Mouse (Mus musculus) CH12.LX (cell line): ENCODE results near the gene Ppm1m. TPM values are rescaled to one million over a fixed set of nuclear protein-coding genes. Genes with fewer than 3 reads are reported as not detected.

ENCODE experiments used
- DNase-seq: peaks from one replicate; pipeline ENCODE4 v3.0.0-alpha.2; 2013; ENCODE audit errors: extremely low read depth
- H3K27ac ChIP-seq: 2 replicates; pipeline ENCODE4 v1.5.1; 2012; ENCODE audit warnings: low read depth, mild to moderate bottlenecking, control low read depth, moderate library complexity; ENCODE audit not compliant: insufficient read depth
- H3K27me3 ChIP-seq: replicated peaks from 2 replicates; pipeline ENCODE3; 2012; ENCODE audit warnings: inconsistent platforms
- H3K36me3 ChIP-seq, 2 experiments: replicated peaks in 1 of 2; 2 replicates each; pipeline versions ENCODE3 to v1.6.1; 2012; ENCODE audit warnings: inconsistent platforms in 1 of 2, low read length in 1 of 2, mild to moderate bottlenecking in 1 of 2, mixed read lengths in 1 of 2, moderate library complexity in 1 of 2; ENCODE audit not compliant: control insufficient read depth in 1 of 2, insufficient read depth in 1 of 2
- H3K4me1 ChIP-seq, 2 experiments: 2 replicates each; pipeline ENCODE4 v1.6.1; 2012; ENCODE audit warnings: inconsistent platforms in 1 of 2, moderate library complexity in 1 of 2; ENCODE audit not compliant: insufficient read depth in 2 of 2, control insufficient read depth in 1 of 2
- H3K4me2 ChIP-seq: 2 replicates; pipeline ENCODE4 v1.6.1; 2012; ENCODE audit warnings: low read depth, mild to moderate bottlenecking, control low read depth; ENCODE audit not compliant: poor library complexity, insufficient read depth, severe bottlenecking
- H3K4me3 ChIP-seq, 3 experiments: fragments of 150-350 bp in 1 of 3; sonication (generic) in 1 of 3; replicated peaks in 1 of 3; 2 replicates each; pipeline versions ENCODE3 to v1.5.1; 2011 to 2012; ENCODE audit warnings: low read depth in 2 of 3, low read length in 2 of 3, mild to moderate bottlenecking in 2 of 3, moderate library complexity in 2 of 3, control low read depth in 1 of 3, improper control_type of control experiment in 1 of 3, inconsistent platforms in 1 of 3, mixed read lengths in 1 of 3; ENCODE audit not compliant: poor library complexity in 1 of 3
- H3K79me2 ChIP-seq: replicated peaks from 2 replicates; pipeline ENCODE4 v1.6.1; 2012; ENCODE audit warnings: mild to moderate bottlenecking, moderate library complexity; ENCODE audit not compliant: control insufficient read depth, poor library complexity, insufficient read depth, severe bottlenecking; ENCODE audit errors: extremely low read depth
- H3K9ac ChIP-seq: 2 replicates; pipeline ENCODE4 v1.6.1; 2012; ENCODE audit warnings: low read depth, mild to moderate bottlenecking, control low read depth, moderate library complexity; ENCODE audit not compliant: insufficient read depth
- H3K9me3 ChIP-seq: replicated peaks from 2 replicates; pipeline ENCODE3; 2012; ENCODE audit warnings: low read length, inconsistent platforms, mixed read lengths
- CHD1 ChIP-seq: IDR thresholded peaks from 2 replicates; pipeline ENCODE4 v1.6.1; 2012; ENCODE audit warnings: low read depth, low read length, improper control_type of control experiment, inconsistent platforms
- CHD2 ChIP-seq: IDR thresholded peaks from 2 replicates; pipeline ENCODE4 v1.6.1; 2011; ENCODE audit warnings: low read length, improper control_type of control experiment
- CTCF ChIP-seq, 2 experiments: IDR thresholded peaks in 1 of 2; conservative IDR thresholded peaks in 1 of 2; 2 replicates each; pipeline ENCODE4 v1.5.1; 2011 to 2012; ENCODE audit warnings: low read depth in 2 of 2, low read length in 2 of 2, improper control_type of control experiment in 1 of 2, inconsistent platforms in 1 of 2, mild to moderate bottlenecking in 1 of 2, moderate library complexity in 1 of 2
- E2F4 ChIP-seq: IDR thresholded peaks from 2 replicates; pipeline ENCODE4 v1.6.1; 2011; ENCODE audit warnings: low read depth, low read length, improper control_type of control experiment; ENCODE audit not compliant: insufficient replicate concordance
- ELF1 ChIP-seq: IDR thresholded peaks from 2 replicates; pipeline ENCODE4 v1.6.1; 2014; ENCODE audit warnings: low read depth, mild to moderate bottlenecking, inconsistent platforms, low read length, improper control_type of control experiment
- EP300 ChIP-seq: IDR thresholded peaks from 2 replicates; pipeline ENCODE4 v1.6.1; 2011; ENCODE audit warnings: low read length, improper control_type of control experiment
- ETS1 ChIP-seq: conservative IDR thresholded peaks from 2 replicates; pipeline ENCODE4 v1.6.1; 2012; ENCODE audit warnings: low read depth, mild to moderate bottlenecking, inconsistent platforms, low read length, improper control_type of control experiment, moderate library complexity
- GABPA ChIP-seq: IDR thresholded peaks from 2 replicates; pipeline ENCODE4 v1.6.1; 2012; ENCODE audit warnings: low read depth, low read length, improper control_type of control experiment, inconsistent platforms; ENCODE audit not compliant: insufficient replicate concordance
- JUN ChIP-seq: IDR thresholded peaks from 2 replicates; pipeline ENCODE4 v1.6.1; 2011; ENCODE audit warnings: low read depth, mild to moderate bottlenecking, low read length, improper control_type of control experiment, moderate library complexity; ENCODE audit not compliant: insufficient read depth
- JUND ChIP-seq: conservative IDR thresholded peaks from 2 replicates; pipeline ENCODE4 v1.6.1; 2011; ENCODE audit warnings: low read depth, low read length, improper control_type of control experiment
- KAT2A ChIP-seq: IDR thresholded peaks from 2 replicates; pipeline ENCODE4 v1.6.1; 2012; ENCODE audit warnings: low read length, improper control_type of control experiment, inconsistent platforms; ENCODE audit not compliant: insufficient replicate concordance
- MAFK ChIP-seq: IDR thresholded peaks from 2 replicates; pipeline ENCODE4 v1.6.1; 2011; ENCODE audit warnings: low read length, improper control_type of control experiment; ENCODE audit not compliant: insufficient replicate concordance
- MAX ChIP-seq: IDR thresholded peaks from 2 replicates; pipeline ENCODE4 v1.6.1; 2011; ENCODE audit warnings: low read length, improper control_type of control experiment
- MEF2A ChIP-seq: IDR thresholded peaks from 2 replicates; pipeline ENCODE4 v1.6.1; 2014; ENCODE audit warnings: low read depth, mild to moderate bottlenecking, inconsistent platforms, low read length, improper control_type of control experiment, borderline replicate concordance
- MXI1 ChIP-seq: IDR thresholded peaks from 2 replicates; pipeline ENCODE4 v1.6.1; 2011; ENCODE audit warnings: mild to moderate bottlenecking, low read depth, low read length, improper control_type of control experiment
- MYC ChIP-seq: IDR thresholded peaks from 2 replicates; pipeline ENCODE4 v1.6.1; 2011; ENCODE audit warnings: low read depth, mild to moderate bottlenecking, improper control_type of control experiment, low read length
- NELFE ChIP-seq: IDR thresholded peaks from 2 replicates; pipeline ENCODE4 v1.6.1; 2011; ENCODE audit warnings: low read depth, low read length, improper control_type of control experiment
- NRF1 ChIP-seq: IDR thresholded peaks from 2 replicates; pipeline ENCODE4 v1.6.1; 2014; ENCODE audit warnings: low read depth, mild to moderate bottlenecking, inconsistent platforms, low read length, improper control_type of control experiment, moderate library complexity
- PAX5 ChIP-seq: IDR thresholded peaks from 2 replicates; pipeline ENCODE4 v1.6.1; 2012; ENCODE audit warnings: low read length, inconsistent platforms, mixed read lengths
- POLR2A ChIP-seq: IDR thresholded peaks from 2 replicates; pipeline ENCODE4 v1.6.1; 2011; ENCODE audit warnings: low read depth, mild to moderate bottlenecking, improper control_type of control experiment, low read length
- POLR2AphosphoS2 ChIP-seq: IDR thresholded peaks from 2 replicates; pipeline ENCODE4 v1.6.1; 2011; ENCODE audit warnings: low read depth, low read length, improper control_type of control experiment
- RCOR1 ChIP-seq: conservative IDR thresholded peaks from 2 replicates; pipeline ENCODE4 v1.6.1; 2012; ENCODE audit warnings: low read depth, mild to moderate bottlenecking, inconsistent platforms, low read length, improper control_type of control experiment
- SIN3A ChIP-seq: IDR thresholded peaks from 2 replicates; pipeline ENCODE4 v1.6.1; 2012; ENCODE audit warnings: low read length, improper control_type of control experiment, inconsistent platforms
- SMC3 ChIP-seq: IDR thresholded peaks from 2 replicates; pipeline ENCODE4 v1.6.1; 2011; ENCODE audit warnings: low read depth, low read length, improper control_type of control experiment
- TBP ChIP-seq: conservative IDR thresholded peaks from 2 replicates; pipeline ENCODE4 v1.6.1; 2011; ENCODE audit warnings: low read depth, low read length, improper control_type of control experiment
- TCF12 ChIP-seq: IDR thresholded peaks from 2 replicates; pipeline ENCODE4 v1.6.1; 2014; ENCODE audit warnings: low read depth, mild to moderate bottlenecking, inconsistent platforms, low read length, improper control_type of control experiment
- UBTF ChIP-seq: IDR thresholded peaks from 2 replicates; pipeline ENCODE4 v1.6.1; 2012; ENCODE audit warnings: low read depth, mild to moderate bottlenecking, inconsistent platforms, low read length, improper control_type of control experiment, moderate library complexity
- USF1 ChIP-seq: IDR thresholded peaks from 2 replicates; pipeline ENCODE4 v1.6.1; 2014; ENCODE audit warnings: low read depth, mild to moderate bottlenecking, inconsistent platforms, low read length, improper control_type of control experiment
- USF2 ChIP-seq: conservative IDR thresholded peaks from 2 replicates; pipeline ENCODE4 v1.6.1; 2011; ENCODE audit warnings: low read depth, low read length, improper control_type of control experiment
- ZKSCAN1 ChIP-seq: IDR thresholded peaks from 2 replicates; pipeline ENCODE4 v1.6.1; 2012; ENCODE audit warnings: low read depth, inconsistent platforms, low read length, improper control_type of control experiment, borderline replicate concordance
- ZMIZ1 ChIP-seq: IDR thresholded peaks from 2 replicates; pipeline ENCODE4 v1.6.1; 2012; ENCODE audit warnings: low read depth, mild to moderate bottlenecking, inconsistent platforms, low read length, improper control_type of control experiment
- ZNF384 ChIP-seq: IDR thresholded peaks from 2 replicates; pipeline ENCODE4 v1.6.1; 2012; ENCODE audit warnings: low read depth, low read length, improper control_type of control experiment, inconsistent platforms
- dilution Hi-C: fragments of 300-500 bp; cut with MboI; formaldehyde crosslinking; loops from 2 replicates; pipeline ENCODE4 v1.14.3; 2020; ENCODE audit warnings: low sequenced_read_pairs; ENCODE audit not compliant: extremely low pct_unique_long_range_greater_than_20kb, extremely low pct_ligation_motif_present
- in situ Hi-C: fragments of 300-500 bp; cut with MboI; formaldehyde crosslinking; loops from 3 replicates; pipeline ENCODE4 v1.14.3; 2019; ENCODE audit warnings: low sequenced_read_pairs, low pct_ligation_motif_present, low pct_unique_long_range_greater_than_20kb, mixed read lengths
- polyA plus RNA-seq: library from polyadenylated mRNA; unstranded; fragments of >175 nt; gene quantifications from 2 replicates; pipeline ENCODE4 v1.2.1, GENCODE M21; 2012; ENCODE audit warnings: low read depth; ENCODE audit not compliant: insufficient read length
- total RNA-seq, 2 experiments: library from RNA; depleted of rRNA; stranded (reverse); fragments of 300-350 nt in 1 of 2; fragments of >200 nt in 1 of 2; gene quantifications; 2 replicates each; pipeline ENCODE4 v1.2.3; 2012 to 2014

The Ppm1m gene
- total and polyA plus RNA-seq, 3 experiments, result 54.7 to 111 (median 86.0) TPM

DNA sequence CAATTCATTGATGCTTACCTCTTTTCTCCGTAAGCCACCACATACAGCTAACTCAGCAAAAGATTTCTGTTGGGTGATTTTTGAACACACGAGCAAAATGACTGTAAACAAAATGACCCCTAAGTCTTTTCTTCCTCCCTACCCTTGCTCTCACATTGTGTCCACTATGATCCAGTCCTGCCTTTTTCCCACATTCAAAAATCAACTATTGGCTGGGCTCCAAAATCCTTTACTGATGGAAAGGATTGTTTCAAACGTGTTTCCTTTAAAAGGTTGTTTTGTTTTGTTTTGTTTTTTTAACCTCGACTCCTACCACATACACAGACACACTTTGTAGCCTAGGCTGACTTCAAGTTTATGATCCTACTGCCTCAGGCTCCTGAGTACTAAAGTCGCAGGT lies 39.1 kb downstream of the Ppm1m start:
- DNase-seq, result no peak
- H3K4me1 ChIP-seq, result peaks cover 0 to 8% of the 10 kb centered on the region in 2 experiments; a peak in 3 of 4 replicates
- peak overlapping the region; percentile 90 for H3K4me2 ChIP-seq
- peak overlapping the region; percentile 67 to 90 (median 71) for H3K4me3 ChIP-seq
- H3K9me3 ChIP-seq, result no peaks in the 10 kb centered on the region
- H3K36me3 ChIP-seq, result peaks cover 0 to 20% of the 10 kb centered on the region in 2 experiments
- dilution Hi-C loops (no loop called here), in situ Hi-C loops (loop anchor here (10.0 kb wide), 1 partner anchor 114 kb away; no protein-coding TSS in a partner anchor)
- TF ChIP-seq MAFK, result peak; percentile 51; the same call in 1 of the 2 replicates
- no peak for TF ChIP-seq PAX5
- TF ChIP-seq SIN3A, result 0 out of 2 replicates have a peak, but pooled peaks have one; percentile 1
- TF ChIP-seq MEF2A, result no peak
- H3K27me3 ChIP-seq, result no peaks in the 10 kb centered on the region
- peak overlapping the region; percentile 90 for H3K9ac ChIP-seq
- H3K27ac ChIP-seq, result peak overlapping the region; percentile 90; the same call in 1 of the 2 replicates
- H3K79me2 ChIP-seq, result no peaks in the 10 kb centered on the region

DNA sequence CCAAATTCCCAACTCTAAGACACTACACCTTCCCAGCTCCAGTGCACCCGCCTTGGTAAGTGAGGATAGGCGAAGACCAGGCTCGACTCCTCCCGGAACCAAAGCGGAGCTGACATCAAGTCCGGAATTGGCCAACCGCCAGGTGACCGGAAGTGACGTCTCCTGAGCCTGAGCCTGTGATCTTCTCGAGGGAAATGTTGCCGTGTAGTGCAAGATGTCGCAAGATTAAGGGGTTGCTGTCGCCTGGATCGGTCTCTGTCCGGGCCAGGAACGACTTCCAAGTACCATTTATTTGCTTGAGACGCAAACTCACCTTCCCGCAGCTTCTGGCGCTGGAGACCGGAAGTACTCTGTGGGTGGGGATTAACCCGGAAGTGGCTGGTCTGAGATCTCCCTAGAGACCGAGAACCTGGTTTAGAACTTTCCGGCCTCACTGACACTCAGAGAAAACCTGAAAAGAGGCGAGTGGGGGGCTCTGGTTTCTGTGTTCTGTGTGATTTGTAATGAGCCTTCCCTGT lies 39.7 kb downstream of the Ppm1m start:
- in situ Hi-C loops, result loop anchor here (5.0 to 10.0 kb wide), 2 partner anchors 52 to 115 kb away; no protein-coding TSS in a partner anchor
- dilution Hi-C loops, result no loop called here
- TF ChIP-seq JUN (no peak), KAT2A (peak; percentile 87), NRF1 (no peak), PAX5 (no peak), POLR2AphosphoS2 (no peak), CHD2 (peak; percentile 75), E2F4 (no peak), POLR2A (peak; percentile 84), SIN3A (peak; percentile 88), RCOR1 (no peak), GABPA (no peak; the same call in 1 of the 2 replicates), USF1 (peak; percentile 72), ETS1 (no peak; the same call in 1 of the 2 replicates), EP300 (no peak), MXI1 (peak; percentile 23; the same call in 1 of the 2 replicates), TCF12 (peak; percentile 58; the same call in 1 of the 2 replicates), USF2 (peak; percentile 35; the same call in 1 of the 2 replicates), MAX (peak; percentile 79), JUND (no peak), ZKSCAN1 (no peak), MYC (no peak), ZMIZ1 (peak; percentile 56), ZNF384 (no peak), CTCF (conservative IDR thresholded peaks at IDR 0.05 in 1 of 2, IDR thresholded peaks at IDR 0.05 in 1 of 2; ENCODE audit: low read depth in 2 of 2, low read length in 2 of 2) (no peak), ELF1 (peak; percentile 97), SMC3 (no peak), CHD1 (0 out of 2 replicates have a peak, but pooled peaks have one; percentile 73), NELFE (peak; percentile 79), UBTF (no peak), TBP (peak; percentile 48; the same call in 1 of the 2 replicates)

More for the DNA sequence above, 39.7 kb downstream of the Ppm1m start:
- Histone ChIP-seq H3K4me2 (no peak overlapping the region), H3K79me2 (no peaks in the 10 kb centered on the region), H3K4me3 (peak overlapping the region; percentile 67 to 90 (median 71)), H3K9me3 (no peaks in the 10 kb centered on the region), H3K4me1 (peaks cover 0 to 8% of the 10 kb centered on the region in 2 experiments; a peak in 3 of 4 replicates), H3K9ac (peak overlapping the region; percentile 90), H3K27me3 (no peaks in the 10 kb centered on the region), H3K27ac (peak overlapping the region; percentile 90), H3K36me3 (peaks cover 0 to 22% of the 10 kb centered on the region in 2 experiments)
- peak; percentile 91 for DNase-seq
